Mouse (Mus musculus) heart, postnatal 0 days (tissue): ENCODE measurements around the gene Nsf. TPM values are rescaled to one million over a fixed set of nuclear protein-coding genes. Genes with fewer than 3 reads are reported as not detected.

Experiments
- ATAC-seq: fragments of 200-750 bp; cut with Nextera tagmentation; 2 replicates; pipeline ENCODE4 v1.8.0; 2017; ENCODE audit warnings: low read depth, moderate number of reproducible peaks, moderate library complexity; ENCODE audit not compliant: insufficient read depth
- DNase-seq: peaks from one replicate; pipeline ENCODE4 v3.0.0-alpha.2; 2016; ENCODE audit warnings: low spot score
- H3K27ac ChIP-seq: fragments of 300-500 bp; sonication (generic); 2 replicates; pipeline ENCODE4 v1.5.1; 2014; ENCODE audit warnings: low read depth, mild to moderate bottlenecking
- H3K27me3 ChIP-seq: fragments of 300-500 bp; sonication (generic); 2 replicates; pipeline ENCODE4 v1.6.1; 2014; ENCODE audit warnings: low read length, mixed read lengths; ENCODE audit not compliant: control insufficient read depth, insufficient read depth
- H3K36me3 ChIP-seq: fragments of 300-500 bp; sonication (generic); replicated peaks from 2 replicates; pipeline ENCODE4 v1.6.1; 2014; ENCODE audit warnings: low read length, mixed read lengths; ENCODE audit not compliant: control insufficient read depth, insufficient read depth
- H3K4me1 ChIP-seq: fragments of 300-500 bp; sonication (generic); 2 replicates; pipeline ENCODE4 v1.6.1; 2014; ENCODE audit warnings: antibody characterized with exemption; ENCODE audit not compliant: control insufficient read depth, insufficient read depth
- H3K4me2 ChIP-seq: fragments of 300-500 bp; sonication (generic); 2 replicates; pipeline ENCODE4 v1.6.1; 2014; ENCODE audit warnings: low read depth, mild to moderate bottlenecking, low read length, moderate library complexity
- H3K4me3 ChIP-seq: fragments of 300-500 bp; sonication (generic); 2 replicates; pipeline ENCODE4 v1.5.1; 2014; ENCODE audit warnings: low read depth, low read length
- H3K9ac ChIP-seq: fragments of 300-500 bp; sonication (generic); replicated peaks from 2 replicates; pipeline ENCODE4 v1.6.1; 2014; ENCODE audit warnings: low read depth, low read length, mixed read lengths
- H3K9me3 ChIP-seq: fragments of 300-500 bp; sonication (generic); replicated peaks from 2 replicates; pipeline ENCODE4 v1.6.1; 2016; ENCODE audit warnings: low read length; ENCODE audit not compliant: control insufficient read depth
- CTCF ChIP-seq: IDR thresholded peaks from 2 replicates; pipeline ENCODE4 v1.5.1; 2016; ENCODE audit warnings: antibody characterized with exemption, control low read depth, low read depth
- EP300 ChIP-seq: IDR thresholded peaks from 2 replicates; pipeline ENCODE4 v1.6.1; 2016; ENCODE audit warnings: antibody characterized with exemption, low read depth
- WGBS: fragments of 180-500 bp; shearing (Covaris S2); extraction: QIAGEN DNeasy Blood & Tissue Kit; methylation state at CpG from one replicate; pipeline ENCODE4 v1.1.7; 2014; 5-methylcytosine and 5-hydroxymethylcytosine counted together
- polyA plus RNA-seq: library from polyadenylated mRNA; unstranded; fragments of >200 nt; fragmentation: Nextera tagmentation; extraction: Ambion mirVana; gene quantifications from 2 replicates; pipeline ENCODE4 v1.2.1, GENCODE M21; 2015
- total RNA-seq: library from RNA; depleted of rRNA; stranded (reverse); fragments of >200 nt; gene quantifications from 2 replicates; pipeline ENCODE4 v1.2.3, GENCODE M21; 2014; ENCODE audit warnings: low replicate concordance; rRNA removed

The Nsf gene
- total RNA-seq (18.5 and 25.2 TPM in 2 replicates), polyA plus RNA-seq (24.9 and 25.1 TPM in 2 replicates)

DNA sequence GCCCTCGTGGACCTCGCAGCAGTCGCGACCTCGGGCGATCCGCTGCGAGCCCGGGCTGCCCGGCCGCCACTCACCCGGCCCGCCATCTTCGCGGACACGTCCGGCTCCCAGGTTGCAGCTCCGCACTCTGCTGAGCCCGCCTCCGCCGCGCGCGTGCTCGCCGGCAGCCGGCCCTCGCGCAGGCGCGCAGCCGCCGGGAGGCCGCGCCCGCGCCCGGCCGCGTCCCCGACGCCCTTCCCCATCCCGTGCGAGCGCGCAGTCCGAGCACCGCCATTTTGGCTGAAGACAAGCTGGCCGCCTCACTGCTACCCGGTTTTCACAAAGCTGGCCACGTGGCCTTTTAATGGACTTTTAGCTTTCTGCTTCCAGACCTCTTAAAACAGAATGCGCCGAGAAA, at the start of gene Nsf:
Gene Nsf, minus strand, starts transcription at position 161 of the 397 bp plus-strand sequence.
- under 1% methylated on average over 53 of the region's 53 CpGs for WGBS
- Histone ChIP-seq H3K27me3 (no peaks in the 10 kb centered on the region), H3K9me3 (no peaks in the 10 kb centered on the region), H3K9ac (peak within 1 kb of the TSS; percentile 86), H3K4me2 (peak within 1 kb of the TSS; percentile 85), H3K4me3 (peak within 1 kb of the TSS; percentile 87), H3K36me3 (no peaks in the 10 kb centered on the region), H3K27ac (peak within 1 kb of the TSS; percentile 65), H3K4me1 (peaks cover 9% of the 10 kb centered on the region; the same call in 1 of the 2 replicates)
- TF ChIP-seq EP300: no peak
- no peak for TF ChIP-seq CTCF
- peak; percentile 89 for DNase-seq
- peak; percentile 99 for ATAC-seq

DNA sequence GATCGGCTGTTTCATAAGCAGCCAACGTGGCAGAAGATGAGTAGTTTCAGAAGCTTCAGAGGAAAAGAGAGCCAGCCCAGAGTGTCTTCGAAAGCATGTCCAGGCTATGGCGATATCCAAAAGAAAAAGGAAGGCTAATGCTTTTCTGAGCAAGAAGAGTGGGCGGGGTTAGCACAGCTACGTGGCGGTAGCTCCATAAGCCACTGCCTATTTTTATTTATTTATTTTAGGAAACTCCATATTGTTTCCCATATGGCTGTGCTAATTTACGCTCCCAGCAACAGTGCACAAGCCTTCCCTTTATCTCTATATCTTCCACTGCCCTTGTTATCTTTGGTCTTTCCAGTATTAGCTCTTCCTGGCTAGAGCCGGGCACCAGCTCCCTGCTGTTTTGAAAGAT, 49.5 kb upstream of the Nsf start:
- Histone ChIP-seq H3K27me3 (no peaks in the 10 kb centered on the region), H3K4me1 (no peaks in the 10 kb centered on the region), H3K4me2 (no peak overlapping the region), H3K9ac (no peak overlapping the region), H3K4me3 (no peak overlapping the region), H3K36me3 (no peaks in the 10 kb centered on the region), H3K9me3 (no peaks in the 10 kb centered on the region), H3K27ac (no peak overlapping the region)
- WGBS: 56% methylated on average over 9 of the region's 9 CpGs
- DNase-seq (no peak), ATAC-seq (no peak)
- TF ChIP-seq CTCF (no peak), EP300 (no peak)

DNA sequence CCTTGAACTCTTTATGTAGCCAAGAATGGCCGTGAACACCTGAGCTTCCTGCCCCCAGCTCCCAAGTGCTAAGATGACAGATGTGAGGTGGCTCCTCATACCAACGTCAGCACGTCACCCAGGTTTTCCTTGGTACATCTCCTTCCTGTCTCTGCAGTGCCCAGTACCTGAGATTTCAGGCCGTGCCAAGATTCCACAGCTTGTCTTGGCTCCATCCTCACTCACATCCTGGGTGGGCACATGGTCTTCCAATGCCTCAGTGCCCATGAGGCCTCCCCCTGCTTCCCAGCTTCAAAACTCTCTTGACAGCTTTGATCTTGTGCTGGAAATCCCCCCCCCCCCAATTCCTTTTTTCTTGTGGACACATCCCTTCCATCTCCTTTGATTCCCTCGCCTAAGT, 48.3 kb upstream of the Nsf start:
- TF ChIP-seq EP300: no peak
- no peak for TF ChIP-seq CTCF
- H3K9ac ChIP-seq: no peak overlapping the region
- DNase-seq: no peak
- no peak for ATAC-seq
- no peaks in the 10 kb centered on the region for H3K36me3 ChIP-seq
- no peak overlapping the region for H3K4me3 ChIP-seq
- H3K4me2 ChIP-seq: no peak overlapping the region
- WGBS: 67% methylated on average over 5 of the region's 5 CpGs
- no peak overlapping the region for H3K27ac ChIP-seq
- H3K4me1 ChIP-seq: no peaks in the 10 kb centered on the region
- H3K9me3 ChIP-seq: no peaks in the 10 kb centered on the region
- no peaks in the 10 kb centered on the region for H3K27me3 ChIP-seq

- H3K27me3 ChIP-seq: no peaks in the 10 kb centered on the region
- H3K36me3 ChIP-seq: no peaks in the 10 kb centered on the region
- no peak overlapping the region for H3K4me3 ChIP-seq
- WGBS: 71% methylated on average over 12 of the region's 12 CpGs
- no peak overlapping the region for H3K27ac ChIP-seq
- H3K9ac ChIP-seq: no peak overlapping the region
- H3K4me1 ChIP-seq: no peaks in the 10 kb centered on the region
- H3K9me3 ChIP-seq: no peaks in the 10 kb centered on the region
- H3K4me2 ChIP-seq: no peak overlapping the region
- no peak for TF ChIP-seq CTCF
- TF ChIP-seq EP300: no peak
- no peak for DNase-seq
- ATAC-seq: no peak
Measured at GRCm38 (mm10) chr11:104001395-104001955, 47.6 kb upstream of the Nsf start.

- ATAC-seq: no peak
- Histone ChIP-seq H3K27me3 (no peaks in the 10 kb centered on the region), H3K4me1 (no peaks in the 10 kb centered on the region), H3K9ac (no peak overlapping the region), H3K9me3 (no peaks in the 10 kb centered on the region), H3K4me2 (no peak overlapping the region), H3K27ac (no peak overlapping the region), H3K4me3 (no peak overlapping the region), H3K36me3 (no peaks in the 10 kb centered on the region)
- DNase-seq: no peak
- 51% methylated on average over 9 of the region's 9 CpGs for WGBS
- TF ChIP-seq EP300: no peak
- no peak for TF ChIP-seq CTCF
Measured at GRCm38 (mm10) chr11:104000667-104001394, 47.0 kb upstream of the Nsf start.
